Mouse (Mus musculus): Measurements from ENCODE around the gene Slc30a10. TPM values are rescaled to one million over a fixed set of nuclear protein-coding genes. Genes with fewer than 3 reads are reported as not detected.

Slc30a10 gene
- total and polyA plus RNA-seq, 3 experiments: not detected

GRCm38 (mm10) chr1:185431998-185432317 lies 22.7 kb upstream of the Slc30a10 start:
- Histone ChIP-seq H3K79me2 (replicated peaks; ENCODE audit: control insufficient read depth, extremely low read depth, insufficient read depth, poor library complexity, severe bottlenecking) (no peaks in the 10 kb centered on the region), H3K9me3 (replicated peaks; ENCODE audit: low read length) (no peaks in the 10 kb centered on the region), H3K4me2 (ENCODE audit: insufficient read depth, low read depth, poor library complexity, severe bottlenecking) (no peak overlapping the region), H3K4me3 (replicated peaks in 1 of 3; ENCODE audit: low read depth in 2 of 3, low read length in 2 of 3, poor library complexity in 1 of 3) (no peak overlapping the region), H3K36me3 (replicated peaks in 1 of 2; ENCODE audit: control insufficient read depth in 1 of 2, insufficient read depth in 1 of 2, low read length in 1 of 2) (peaks cover 22 to 35% of the 10 kb centered on the region in 2 experiments), H3K9ac (ENCODE audit: insufficient read depth, low read depth) (no peak overlapping the region), H3K27me3 (replicated peaks) (no peaks in the 10 kb centered on the region), H3K27ac (ENCODE audit: insufficient read depth, low read depth) (no peak overlapping the region), H3K4me1 (ENCODE audit: control insufficient read depth in 1 of 2, insufficient read depth in 2 of 2) (peaks cover 7% of the 10 kb centered on the region in 2 experiments; a peak in 3 of 4 replicates)
- TF ChIP-seq MEF2A (IDR thresholded peaks at IDR 0.05; ENCODE audit: borderline replicate concordance, low read depth, low read length) (no peak), MAX (IDR thresholded peaks at IDR 0.05; ENCODE audit: low read length) (no peak), PAX5 (IDR thresholded peaks at IDR 0.05; ENCODE audit: low read length) (no peak), ZC3H11A (IDR thresholded peaks at IDR 0.05; ENCODE audit: low read depth, low read length) (no peak), TCF12 (IDR thresholded peaks at IDR 0.05; ENCODE audit: low read depth, low read length) (no peak), BHLHE40 (IDR thresholded peaks at IDR 0.05; ENCODE audit: low read depth, low read length) (no peak), POLR2AphosphoS2 (IDR thresholded peaks at IDR 0.05; ENCODE audit: low read depth, low read length) (no peak), CHD1 (IDR thresholded peaks at IDR 0.05; ENCODE audit: low read depth, low read length) (no peak), UBTF (IDR thresholded peaks at IDR 0.05; ENCODE audit: low read depth, low read length) (no peak), ZKSCAN1 (IDR thresholded peaks at IDR 0.05; ENCODE audit: borderline replicate concordance, low read depth, low read length) (no peak), MAFK (IDR thresholded peaks at IDR 0.05; ENCODE audit: insufficient replicate concordance, low read length) (no peak), TBP (conservative IDR thresholded peaks at IDR 0.05; ENCODE audit: low read depth, low read length) (no peak)
- no peak for DNase-seq (ENCODE audit: extremely low read depth)
- dilution Hi-C loops (cut with MboI; ENCODE audit: extremely low pct_ligation_motif_present, extremely low pct_unique_long_range_greater_than_20kb, low sequenced_read_pairs): no loop called here
- in situ Hi-C loops (cut with MboI; ENCODE audit: low pct_ligation_motif_present, low pct_unique_long_range_greater_than_20kb, low sequenced_read_pairs): no loop called here

DNA sequence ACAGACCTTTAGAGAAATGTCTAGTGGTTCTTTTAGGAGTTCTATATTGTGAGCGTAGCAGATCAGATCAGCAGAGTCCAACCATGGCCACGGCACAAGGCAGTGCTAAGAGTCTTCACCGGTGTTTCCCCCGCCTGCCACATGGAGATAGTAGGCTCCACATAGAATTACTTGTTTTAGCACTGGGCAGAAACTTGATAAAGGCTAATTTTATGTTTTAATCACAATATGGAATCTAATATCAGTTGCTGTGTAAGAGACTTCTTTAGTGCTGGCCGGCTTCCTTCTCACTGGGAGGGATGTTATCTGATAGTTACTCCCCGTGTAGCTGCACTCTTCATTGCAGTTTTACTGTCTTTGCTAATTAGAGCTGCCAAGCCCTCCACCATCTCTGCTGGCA lies 21.5 kb upstream of the Slc30a10 start:
- peaks cover 14 to 23% of the 10 kb centered on the region in 2 experiments for H3K36me3 ChIP-seq (replicated peaks in 1 of 2; ENCODE audit: control insufficient read depth in 1 of 2, insufficient read depth in 1 of 2, low read length in 1 of 2)
- H3K9ac ChIP-seq (ENCODE audit: insufficient read depth, low read depth): no peak overlapping the region
- no peaks in the 10 kb centered on the region for H3K79me2 ChIP-seq (replicated peaks; ENCODE audit: control insufficient read depth, extremely low read depth, insufficient read depth, poor library complexity, severe bottlenecking)
- H3K4me2 ChIP-seq (ENCODE audit: insufficient read depth, low read depth, poor library complexity, severe bottlenecking): no peak overlapping the region
- TF ChIP-seq ZC3H11A (IDR thresholded peaks at IDR 0.05; ENCODE audit: low read depth, low read length) (no peak), MEF2A (IDR thresholded peaks at IDR 0.05; ENCODE audit: borderline replicate concordance, low read depth, low read length) (no peak), UBTF (IDR thresholded peaks at IDR 0.05; ENCODE audit: low read depth, low read length) (no peak), SMC3 (IDR thresholded peaks at IDR 0.05; ENCODE audit: low read depth, low read length) (no peak), RAD21 (IDR thresholded peaks at IDR 0.05; ENCODE audit: low read depth, low read length) (no peak), PAX5 (IDR thresholded peaks at IDR 0.05; ENCODE audit: low read length) (no peak), ELF1 (IDR thresholded peaks at IDR 0.05; ENCODE audit: low read depth, low read length) (no peak), CTCF (conservative IDR thresholded peaks at IDR 0.05 in 1 of 2, IDR thresholded peaks at IDR 0.05 in 1 of 2; ENCODE audit: low read depth in 2 of 2, low read length in 2 of 2) (no peak), NELFE (IDR thresholded peaks at IDR 0.05; ENCODE audit: low read depth, low read length) (no peak), NRF1 (IDR thresholded peaks at IDR 0.05; ENCODE audit: low read depth, low read length) (no peak), ZKSCAN1 (IDR thresholded peaks at IDR 0.05; ENCODE audit: borderline replicate concordance, low read depth, low read length) (no peak), USF1 (IDR thresholded peaks at IDR 0.05; ENCODE audit: low read depth, low read length) (no peak), USF2 (conservative IDR thresholded peaks at IDR 0.05; ENCODE audit: low read depth, low read length) (no peak), RCOR1 (conservative IDR thresholded peaks at IDR 0.05; ENCODE audit: low read depth, low read length) (no peak), IRF4 (IDR thresholded peaks at IDR 0.05; ENCODE audit: low read depth, low read length) (no peak), JUND (conservative IDR thresholded peaks at IDR 0.05; ENCODE audit: low read depth, low read length) (no peak)
- DNase-seq (ENCODE audit: extremely low read depth): no peak
- peaks cover 7 to 12% of the 10 kb centered on the region in 2 experiments; a peak in 3 of 4 replicates for H3K4me1 ChIP-seq (ENCODE audit: control insufficient read depth in 1 of 2, insufficient read depth in 2 of 2)
- H3K27ac ChIP-seq (ENCODE audit: insufficient read depth, low read depth): no peak overlapping the region
- H3K4me3 ChIP-seq (replicated peaks in 1 of 3; ENCODE audit: low read depth in 2 of 3, low read length in 2 of 3, poor library complexity in 1 of 3): no peak overlapping the region
- no peaks in the 10 kb centered on the region for H3K9me3 ChIP-seq (replicated peaks; ENCODE audit: low read length)
- dilution Hi-C loops (cut with MboI; ENCODE audit: extremely low pct_ligation_motif_present, extremely low pct_unique_long_range_greater_than_20kb, low sequenced_read_pairs) (no loop called here), in situ Hi-C loops (cut with MboI; ENCODE audit: low pct_ligation_motif_present, low pct_unique_long_range_greater_than_20kb, low sequenced_read_pairs) (no loop called here)
- H3K27me3 ChIP-seq (replicated peaks): no peaks in the 10 kb centered on the region
